Mouse (Mus musculus): Measurements from ENCODE around the gene BC049762.

Gene BC049762

DNA sequence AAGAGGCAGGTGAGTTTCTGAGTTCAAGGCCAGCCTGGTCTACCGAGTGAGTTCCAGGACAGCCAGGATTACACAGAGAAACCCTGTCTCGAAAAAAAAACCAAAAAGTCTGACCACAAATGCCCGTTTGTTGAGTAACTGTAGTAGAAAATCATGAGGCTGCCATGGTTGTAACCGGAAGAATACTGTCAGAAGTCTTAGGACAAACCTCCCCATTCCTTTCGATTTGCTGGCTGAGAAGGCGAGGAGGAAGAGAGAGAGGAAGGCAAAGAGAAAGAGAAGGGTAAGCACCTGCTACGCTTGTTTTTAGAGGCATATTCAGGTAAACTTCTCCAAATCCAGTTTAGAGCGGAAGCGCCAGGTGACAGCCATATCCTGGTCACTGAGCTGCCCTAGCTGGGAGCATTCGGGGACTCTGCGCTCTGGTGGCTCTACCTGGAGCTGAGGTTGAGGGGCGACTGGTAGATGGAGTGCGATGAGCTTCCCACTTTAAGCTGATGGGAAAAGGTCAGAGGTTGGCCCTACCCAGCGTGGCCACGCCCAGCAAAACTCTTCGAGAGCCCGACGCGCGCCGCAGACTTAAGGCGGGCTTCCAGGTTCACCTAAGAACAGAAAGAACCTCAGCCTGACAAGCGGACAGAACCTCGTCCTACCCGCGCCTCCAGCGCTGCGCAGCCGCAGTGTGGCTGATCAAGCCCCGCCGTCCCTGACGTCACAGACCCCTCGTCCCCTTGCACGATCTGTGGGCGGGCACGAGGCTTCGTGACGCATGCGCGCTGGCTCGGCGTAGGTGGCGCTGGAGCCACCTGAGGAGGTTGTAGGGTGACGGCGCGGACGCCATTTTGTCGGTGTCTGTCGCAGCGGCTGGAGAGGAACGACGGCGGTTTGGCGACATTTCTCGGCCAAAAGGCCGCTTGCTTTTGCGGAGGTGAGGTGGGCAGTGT is at the start of gene BC049762:
TSS of gene BC049762 (minus strand) at position 705 of the 944 bp plus-strand sequence.
- DNase-seq: peak; percentile 100

DNA sequence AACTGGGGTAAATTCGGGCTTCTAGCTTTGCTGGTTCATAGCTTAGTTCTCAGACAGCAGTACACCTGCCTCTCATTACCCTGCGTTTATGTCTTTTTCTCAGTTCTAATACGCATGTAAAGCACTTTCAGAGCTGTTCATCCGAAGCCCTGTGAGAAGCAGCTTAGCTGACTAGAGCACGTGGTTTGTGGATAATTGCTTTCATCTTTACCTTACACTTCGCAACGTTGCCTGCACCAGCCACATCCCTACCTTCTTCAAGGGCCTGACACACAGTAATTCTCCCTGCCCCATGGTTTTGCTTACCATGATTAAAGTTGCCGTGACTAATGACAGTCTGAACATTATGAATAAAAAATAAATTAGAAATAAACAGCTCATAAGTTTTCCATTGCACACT is 49.0 kb upstream of the BC049762 start:
- DNase-seq: no peak

DNA sequence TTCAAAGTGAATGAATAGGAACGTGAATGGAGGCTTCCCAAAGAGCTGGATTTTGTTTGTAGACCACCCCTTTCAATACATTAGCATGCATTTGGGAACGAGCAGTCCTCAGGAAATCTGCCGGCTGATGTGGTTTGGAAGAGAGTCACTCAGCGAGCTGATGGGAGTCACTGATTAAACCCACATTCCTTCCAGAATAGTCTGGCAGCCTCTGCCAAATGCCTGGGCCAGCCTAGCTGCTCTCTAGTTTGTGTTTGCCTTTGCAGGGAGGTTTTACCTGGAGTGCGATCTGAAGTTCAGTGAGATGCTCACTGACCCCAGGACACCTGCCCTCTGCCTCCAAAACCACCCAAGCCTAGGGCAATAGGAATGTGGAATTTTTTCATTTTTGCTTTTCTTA is 45.5 kb upstream of the BC049762 start:
- no peak for DNase-seq

DNA sequence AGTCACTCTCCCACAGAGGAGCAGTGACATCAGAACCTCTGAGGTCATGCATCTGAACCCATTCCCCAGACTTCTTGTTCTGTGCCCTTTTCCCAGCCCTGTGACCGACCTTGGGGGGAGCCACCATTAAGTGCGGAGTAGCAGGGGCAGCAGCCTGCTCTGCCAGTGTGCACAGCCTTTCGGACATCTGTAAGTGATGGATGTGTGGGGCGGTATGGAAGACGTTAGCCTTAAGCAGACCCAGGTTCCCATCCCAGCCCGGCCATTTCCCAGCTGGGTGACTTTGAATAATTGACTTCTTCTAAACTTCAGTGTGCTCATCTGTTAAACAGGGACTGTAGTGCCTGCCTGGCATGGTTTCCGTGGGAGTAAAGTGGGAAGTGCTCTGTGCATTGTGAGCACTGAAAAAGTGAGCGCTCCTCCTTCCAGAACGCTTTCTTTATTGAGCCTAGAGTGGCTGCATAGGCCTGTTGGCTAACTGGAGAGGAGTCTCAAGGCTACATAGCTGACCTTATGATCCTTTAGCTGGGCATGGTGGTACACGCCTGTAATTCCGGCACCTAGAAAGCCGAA is 41.2 kb upstream of the BC049762 start:
- DNase-seq: no peak

DNA sequence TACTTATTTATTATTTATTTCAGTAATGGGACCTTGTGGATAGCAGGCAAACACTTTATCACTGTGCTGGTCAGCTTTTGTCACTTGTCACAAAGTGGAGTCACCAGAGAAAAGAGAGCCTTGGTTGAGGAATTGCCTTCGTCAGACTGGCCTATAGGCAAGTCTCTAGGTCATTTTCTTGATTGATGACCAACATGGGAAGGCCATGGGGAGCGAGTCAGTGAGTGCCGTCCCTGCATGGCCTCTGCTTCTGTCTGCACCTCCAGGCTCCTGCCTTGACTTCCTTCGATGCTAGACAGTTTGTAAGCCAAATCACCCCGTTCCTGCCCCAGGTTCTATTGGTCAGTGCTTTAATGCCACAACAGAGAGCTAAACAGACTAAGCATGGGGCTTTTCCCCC is 39.5 kb upstream of the BC049762 start:
- DNase-seq: no peak

DNA sequence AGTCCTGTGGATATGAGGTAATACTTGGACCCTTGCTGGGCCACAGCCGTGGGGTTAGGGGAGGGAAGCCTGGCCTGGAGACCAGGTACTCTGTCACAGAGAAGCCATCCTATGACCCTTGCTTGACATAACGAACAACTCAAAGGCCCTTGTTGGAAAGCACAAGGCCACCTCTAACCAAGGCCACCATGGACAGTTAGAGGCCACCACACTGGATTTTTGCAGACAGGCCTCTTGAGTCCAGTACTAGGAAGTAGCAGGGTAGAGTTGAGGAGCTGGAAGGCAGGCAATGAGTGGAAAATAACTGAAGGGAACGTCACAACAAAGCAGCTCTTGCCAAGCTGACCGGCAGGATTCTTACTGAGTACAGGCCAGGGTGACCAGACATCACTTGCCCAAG is 35.8 kb upstream of the BC049762 start:
- peak; percentile 70 for DNase-seq

DNA sequence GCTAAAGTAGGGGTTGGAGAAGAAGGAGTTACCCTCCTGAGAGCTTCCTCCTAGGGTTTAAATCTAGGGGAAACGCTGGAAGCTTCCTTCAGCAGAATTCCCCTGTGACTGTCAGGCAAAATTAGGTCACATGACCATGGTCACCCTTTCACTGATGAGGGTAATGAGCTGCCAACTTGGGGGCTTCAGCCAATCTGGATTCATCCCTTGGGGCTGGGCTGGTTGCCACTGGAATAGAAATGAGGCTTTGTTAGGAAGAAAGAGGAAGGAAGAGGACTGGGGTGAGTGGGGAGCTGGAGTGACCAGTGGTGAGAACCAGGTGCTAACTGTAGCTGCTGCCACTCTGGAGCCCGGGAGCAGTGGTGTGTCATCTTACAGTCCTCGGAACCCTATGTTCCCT is 32.9 kb upstream of the BC049762 start:
- peak; percentile 11 for DNase-seq

DNA sequence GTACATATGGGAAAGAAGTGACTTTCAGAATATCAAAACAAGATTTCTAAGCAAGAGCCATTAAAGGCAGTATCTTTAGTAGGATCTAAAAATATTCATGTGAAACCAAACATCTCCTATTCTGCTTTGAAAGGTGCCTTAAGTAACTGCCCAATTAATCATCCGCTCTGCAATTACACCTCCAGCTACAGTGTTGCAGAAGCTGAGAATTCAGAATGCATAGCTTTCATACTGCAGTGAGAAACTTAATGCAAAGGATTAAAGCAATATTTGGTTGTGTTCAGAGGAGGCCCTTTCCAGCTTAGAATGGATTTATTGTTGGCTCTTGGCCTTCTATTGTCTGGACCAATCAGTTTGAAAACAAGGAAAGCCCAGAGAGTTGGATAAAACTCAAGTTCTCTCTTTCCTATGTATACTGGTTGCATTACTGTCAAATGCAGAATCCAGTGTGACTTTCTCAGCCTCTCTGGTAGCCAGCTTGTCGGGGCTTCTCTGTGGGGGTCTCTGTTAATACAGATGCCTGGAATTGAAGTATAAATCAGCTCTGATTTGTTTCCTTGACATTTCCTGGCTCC is 31.2 kb upstream of the BC049762 start:
- peak; percentile 50 for DNase-seq

DNA sequence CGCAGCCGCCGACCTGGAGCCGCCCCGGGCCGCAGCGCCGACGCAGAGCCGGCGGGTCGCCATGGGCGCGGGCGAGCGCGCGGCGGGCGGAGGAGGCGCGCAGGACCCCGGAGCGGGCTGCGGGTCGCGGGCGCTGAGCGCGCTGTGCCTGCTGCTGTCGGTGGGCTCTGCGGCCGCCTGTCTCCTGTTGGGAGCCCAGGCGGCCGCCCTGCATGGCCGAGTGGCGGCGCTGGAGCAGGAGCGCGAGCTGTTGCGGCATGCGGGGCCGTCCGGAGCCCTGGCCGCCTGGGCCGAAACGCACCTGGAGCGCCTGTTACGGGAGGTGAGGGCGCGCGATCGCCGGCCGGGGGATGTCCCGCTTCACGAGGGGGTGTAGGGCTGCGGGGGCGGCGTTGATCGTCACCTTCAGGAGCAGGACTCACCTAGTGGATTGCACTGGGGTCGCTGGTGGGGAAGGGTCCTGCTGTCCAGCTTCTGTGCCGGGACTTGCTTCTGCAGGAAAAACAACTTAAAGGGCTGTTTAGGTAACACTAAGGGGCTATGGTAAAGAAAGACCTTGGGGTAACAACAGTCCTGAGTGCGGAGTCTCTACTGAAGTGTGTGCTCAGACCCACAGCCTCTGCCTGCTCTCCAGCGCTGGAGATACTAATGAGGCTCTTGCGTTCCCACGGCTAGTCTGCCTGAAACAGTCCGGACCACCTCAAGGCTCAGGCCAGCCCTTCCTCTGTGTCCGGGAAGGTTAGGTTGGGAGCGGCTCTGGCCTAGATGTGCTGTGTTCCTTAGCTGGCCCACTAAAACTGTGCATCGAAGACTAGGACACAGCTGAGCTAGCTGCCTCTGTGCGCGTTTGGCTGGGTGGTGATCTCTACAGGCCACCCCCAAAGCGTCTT is 27.5 kb upstream of the BC049762 start:
- DNase-seq: peak; percentile 94

DNA sequence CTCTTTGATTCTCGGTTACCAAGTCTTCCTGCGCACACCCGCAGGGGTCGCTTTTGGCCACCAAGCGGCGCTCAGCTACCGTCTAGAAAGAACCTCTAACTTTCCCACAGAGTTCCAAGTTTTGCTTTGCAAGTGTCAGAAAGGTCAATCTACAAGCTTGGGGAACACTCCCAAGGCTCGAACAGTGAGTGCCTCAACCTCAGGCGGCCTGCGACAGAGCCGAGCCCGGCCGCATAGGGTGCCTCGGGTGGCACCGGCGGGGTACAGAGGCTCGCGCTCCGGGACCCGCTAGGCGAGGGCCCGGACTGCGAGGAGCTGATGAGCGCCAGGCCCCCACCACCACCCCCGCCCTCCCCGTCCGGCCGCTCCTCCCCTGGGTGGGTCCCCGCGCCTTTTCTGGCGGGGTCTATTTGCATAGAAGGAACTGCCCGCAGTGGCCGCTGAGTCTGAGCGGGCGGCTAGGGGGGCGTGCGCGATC is 26.8 kb upstream of the BC049762 start, which contains the start of gene Col23a1:
TSS of gene Col23a1 (plus strand) at position 357 of the 478 bp plus-strand sequence.
- peak; percentile 97 for DNase-seq

DNA sequence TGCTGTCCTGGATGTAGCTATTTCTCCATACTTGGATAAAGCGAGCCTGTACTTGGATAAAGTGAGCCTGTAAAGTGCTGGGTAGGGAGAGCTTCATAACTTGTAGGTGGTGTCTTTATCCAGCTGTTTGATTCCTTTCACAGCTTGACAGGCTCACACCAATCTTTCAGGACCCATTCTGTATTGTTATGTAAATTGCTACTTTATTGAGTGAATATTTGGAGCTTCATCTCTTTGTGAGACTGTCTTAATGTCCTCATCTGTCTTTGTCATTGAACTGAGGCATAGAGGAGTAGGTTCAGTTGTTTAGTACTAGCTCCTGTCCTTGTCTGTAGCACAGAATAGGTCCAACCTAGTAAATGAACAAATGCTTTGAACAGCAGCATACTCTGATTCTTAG is 11.6 kb upstream of the BC049762 start:
- DNase-seq: peak; percentile 3

DNA sequence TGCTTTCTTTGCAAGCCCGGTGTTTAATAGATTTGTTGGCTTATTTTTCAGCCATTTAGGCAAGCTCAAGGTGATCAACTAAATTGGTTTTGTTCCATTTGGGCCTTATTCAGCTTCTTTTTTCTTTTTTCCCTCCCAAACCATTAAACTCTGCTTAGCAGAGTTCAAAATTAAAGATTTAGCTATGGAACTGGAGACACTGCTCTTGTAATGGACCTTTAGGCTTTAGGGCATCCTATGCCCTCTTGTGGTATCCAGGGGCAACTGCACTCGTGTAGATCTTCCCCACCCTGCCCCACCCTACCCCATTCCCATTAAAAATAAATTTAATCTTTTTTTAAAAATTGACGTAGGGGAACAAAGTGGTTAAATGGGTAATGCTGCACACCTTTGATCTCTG is 2.5 kb upstream of the BC049762 start:
- peak; percentile 91 for DNase-seq

DNA sequence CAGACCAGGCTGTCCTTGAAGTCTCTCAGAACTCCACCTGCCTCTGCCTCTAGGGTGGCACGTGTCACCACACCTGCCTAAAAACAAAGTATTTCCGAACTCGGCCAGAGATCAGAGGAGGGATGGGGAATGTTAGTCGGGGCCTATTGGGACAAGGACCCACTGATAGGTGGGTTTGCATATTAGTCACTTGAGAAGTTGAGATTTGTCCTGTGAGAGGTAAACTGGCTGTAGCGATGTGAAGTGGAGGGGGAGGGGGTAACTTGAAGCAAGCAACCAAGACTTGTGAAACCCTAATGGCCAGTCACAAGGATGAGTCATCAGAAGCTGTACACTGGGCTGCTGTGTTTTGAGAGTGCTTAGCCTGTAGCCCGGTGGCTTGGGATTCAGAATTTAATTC is 1.5 kb upstream of the BC049762 start:
- peak; percentile 95 for DNase-seq

DNA sequence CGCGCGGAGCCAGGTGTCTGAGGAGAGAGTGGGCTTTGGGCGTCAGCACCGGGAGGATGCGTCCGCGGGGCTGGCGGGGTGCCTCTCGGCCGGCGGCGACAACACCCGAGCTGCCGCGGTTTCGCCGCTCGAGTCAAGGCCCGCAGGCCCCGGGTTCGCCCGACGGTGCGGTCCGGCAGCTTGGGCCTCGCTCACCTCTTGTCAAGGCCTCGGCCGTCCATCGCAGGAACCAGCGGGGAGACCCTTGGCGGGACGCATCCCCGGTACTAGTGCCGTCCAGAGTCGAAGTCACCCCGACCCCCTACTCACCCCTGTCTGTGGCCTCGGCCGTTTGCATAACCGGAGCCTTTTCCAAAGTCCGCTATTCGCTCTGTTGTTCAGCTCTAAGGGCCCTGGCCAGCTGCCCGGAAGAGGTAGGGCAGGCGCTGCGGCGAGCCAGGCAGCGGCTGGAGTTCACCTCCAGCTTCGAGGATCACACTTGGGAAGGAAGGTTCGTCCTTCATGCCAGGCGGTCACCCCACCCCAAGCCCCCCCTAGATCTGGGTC is 513 bp upstream of the BC049762 start:
- peak; percentile 98 for DNase-seq

DNA sequence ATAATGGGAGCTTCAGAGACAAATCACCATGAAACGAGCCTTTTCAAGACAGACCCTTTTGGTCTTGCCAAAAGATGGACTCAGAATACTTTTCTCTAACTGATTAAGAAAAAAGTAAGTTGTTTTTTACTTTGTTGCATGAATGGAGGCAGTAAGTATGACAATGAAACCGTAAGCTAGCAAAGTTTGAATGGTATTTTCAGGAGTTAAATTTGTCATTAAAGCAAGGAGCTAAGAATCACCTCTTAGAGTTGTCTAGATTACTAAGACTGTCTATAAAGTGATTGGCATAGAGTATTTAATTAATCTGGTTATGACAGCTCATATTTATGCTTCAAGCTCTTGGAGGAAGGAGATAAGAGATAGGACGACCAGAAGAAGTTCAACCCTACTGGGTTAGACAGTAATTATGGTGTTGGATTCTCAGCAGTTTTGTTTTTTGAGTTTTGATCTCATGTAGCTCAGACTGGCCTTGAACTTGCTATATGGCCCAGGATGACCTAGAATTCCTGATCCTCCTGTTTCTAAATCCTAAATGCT is 1.1 kb downstream of the BC049762 start, which contains the start of gene Clk4:
TSS of gene Clk4 (plus strand) at position 51 of the 540 bp plus-strand sequence.
- DNase-seq: no peak

DNA sequence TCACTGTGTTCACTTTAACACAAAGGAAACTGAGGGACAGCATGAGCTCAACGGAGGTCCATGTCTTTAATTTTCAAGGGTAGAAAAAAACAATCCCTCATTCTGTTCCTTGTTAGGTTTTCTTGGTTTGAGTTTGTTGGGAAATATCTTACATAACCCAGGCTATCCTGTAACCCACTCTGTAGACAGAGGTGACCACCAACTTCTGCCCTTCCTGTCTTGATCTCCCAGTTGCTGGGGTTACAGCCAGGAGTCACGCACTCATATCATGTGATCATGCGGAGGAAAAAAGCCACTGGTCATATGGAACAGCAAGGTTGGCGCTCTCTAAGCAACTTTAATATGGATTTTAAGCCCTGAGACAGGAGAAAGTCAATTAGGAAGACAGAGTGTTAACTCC is 5.8 kb downstream of the BC049762 start:
- peak; percentile 50 for DNase-seq

DNA sequence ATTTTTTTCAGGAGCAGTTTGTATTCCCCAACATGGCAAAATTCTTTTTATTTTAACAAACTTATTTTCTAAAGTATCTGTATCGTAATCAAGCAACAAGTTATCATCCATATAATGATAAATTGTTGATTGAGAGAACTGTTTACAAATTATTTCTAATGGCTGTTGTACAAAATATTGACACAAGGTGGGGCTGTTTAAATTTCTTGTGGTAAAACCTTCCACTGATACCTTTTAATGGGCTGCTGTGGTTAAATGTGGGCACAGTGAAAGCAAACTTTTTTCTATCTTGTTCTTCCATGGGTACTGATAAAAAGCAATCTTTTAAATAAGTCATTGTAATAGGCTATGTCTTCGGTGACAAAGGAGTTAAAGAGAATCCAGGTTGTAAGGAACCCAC is 19.9 kb downstream of the BC049762 start:
- no peak for DNase-seq

DNA sequence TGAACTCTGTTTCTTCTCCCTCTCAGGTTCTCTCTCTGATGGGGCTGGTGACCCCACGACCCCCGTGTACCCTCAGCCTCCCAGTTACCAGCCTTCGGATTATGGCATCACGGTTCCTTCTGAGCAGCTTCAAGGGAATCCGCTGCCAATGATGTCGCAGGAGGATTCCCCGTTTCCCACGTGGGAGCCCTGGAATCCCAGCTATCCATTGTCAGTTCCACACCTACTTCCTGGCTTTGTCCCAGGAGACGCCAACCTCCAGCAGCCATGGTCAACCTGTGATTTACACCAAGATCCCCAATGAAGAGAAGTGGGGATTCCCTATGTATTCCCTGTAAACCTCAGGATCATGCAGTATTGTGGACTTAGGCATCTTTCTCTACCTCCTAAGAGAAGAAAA is 28.2 kb downstream of the BC049762 start:
- DNase-seq: peak; percentile 71

DNA sequence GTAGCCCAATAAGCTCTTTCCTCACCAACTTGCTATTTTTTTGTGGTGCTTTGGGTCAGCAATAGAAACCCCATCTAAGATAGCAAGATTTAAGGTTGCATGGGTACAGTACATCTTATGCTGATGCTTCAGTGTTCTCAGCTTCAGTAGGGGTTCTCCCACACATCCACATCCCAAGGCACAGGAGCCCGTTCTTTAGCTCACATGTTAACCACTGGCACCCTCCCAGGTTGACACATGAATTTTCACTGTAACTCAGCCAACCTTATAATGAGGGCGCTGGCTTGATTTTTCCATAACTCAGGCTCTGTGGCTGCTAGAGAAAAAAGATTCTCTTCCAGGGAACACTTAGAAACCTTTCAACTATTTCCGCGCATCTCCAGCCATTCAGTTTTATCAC is 35.7 kb downstream of the BC049762 start:
- peak; percentile 45 for DNase-seq

DNA sequence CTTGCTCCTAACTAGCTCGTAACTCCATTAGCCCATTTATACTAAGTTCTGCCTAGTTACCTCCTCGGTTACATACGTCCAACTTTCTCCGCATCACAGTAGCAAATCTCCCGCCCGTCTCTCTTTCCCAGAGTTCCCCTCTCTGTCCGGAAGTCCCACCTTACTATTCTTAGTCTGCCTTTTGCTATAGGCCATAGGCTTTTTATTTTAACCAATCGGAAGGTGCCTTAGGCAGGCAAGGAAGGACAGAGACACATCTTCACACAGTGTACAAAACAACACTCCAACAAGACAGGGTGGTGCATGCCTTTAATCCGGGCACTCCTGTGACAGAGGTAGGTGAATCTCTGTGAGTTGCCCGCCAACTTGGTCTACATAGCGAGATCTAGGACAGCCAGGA is 42.5 kb downstream of the BC049762 start, which contains the start of gene Gm12569:
TSS of gene Gm12569 (plus strand) at position 166 of the 400 bp plus-strand sequence.
- DNase-seq: peak; percentile 72

DNA sequence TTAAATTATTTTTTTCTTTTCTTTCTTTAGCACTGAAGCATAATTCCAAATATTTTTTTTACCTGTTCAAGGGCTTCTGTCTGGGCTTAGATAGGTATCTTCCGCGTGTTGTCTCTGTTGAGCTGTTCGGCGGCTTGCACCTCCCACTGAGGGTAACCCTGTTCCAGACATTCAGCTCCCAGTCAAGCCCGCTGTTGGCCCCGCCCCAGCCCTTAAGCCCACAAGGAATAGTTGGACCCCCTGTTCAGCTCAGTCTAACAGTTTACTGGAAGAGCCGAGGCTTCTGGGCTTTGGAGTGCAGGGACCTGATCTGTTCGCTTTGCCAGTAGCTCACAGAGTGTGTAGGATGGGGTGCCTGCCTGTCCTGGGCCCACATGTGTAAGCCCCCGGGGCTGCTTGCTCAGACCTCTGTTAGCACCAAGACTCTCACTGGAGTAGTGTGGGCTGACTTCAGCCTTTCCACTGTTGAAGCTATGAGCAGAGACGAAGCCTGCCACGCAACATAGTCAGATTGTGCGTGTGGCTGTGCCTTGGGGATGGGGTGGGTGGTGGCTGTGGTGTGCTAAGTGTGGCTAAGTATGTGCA is 43.4 kb downstream of the BC049762 start:
- peak; percentile 87 for DNase-seq

All from heart, adult 11 months (tissue).